Mouse (Mus musculus) fibroblast of lung, adult 2 months (primary cell): ENCODE data around the gene Abhd10.

ENCODE experiments used
- DNase-seq: peaks from one replicate; pipeline ENCODE4 v3.0.0-alpha.2; 2011; ENCODE audit warnings: low read depth

The Abhd10 gene

DNA sequence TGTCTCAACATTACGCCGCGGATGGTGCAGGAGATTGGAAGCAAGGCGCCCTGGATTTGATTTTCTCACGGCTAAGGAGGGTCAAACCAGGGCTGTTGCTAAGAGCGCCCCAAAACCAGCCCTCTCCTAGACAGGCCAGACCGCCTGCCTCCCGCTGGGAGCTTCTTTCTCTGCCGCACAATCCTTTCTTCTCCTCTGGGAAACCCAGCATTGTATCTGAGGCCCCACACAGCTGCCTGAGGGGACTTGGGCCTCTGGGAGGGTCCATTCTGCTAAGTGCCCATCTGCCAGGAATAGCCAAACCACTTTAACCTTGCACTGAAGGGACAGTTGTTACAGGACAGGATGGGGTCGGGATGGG, 18.0 kb downstream of the Abhd10 start:
- DNase-seq = no peak

DNA sequence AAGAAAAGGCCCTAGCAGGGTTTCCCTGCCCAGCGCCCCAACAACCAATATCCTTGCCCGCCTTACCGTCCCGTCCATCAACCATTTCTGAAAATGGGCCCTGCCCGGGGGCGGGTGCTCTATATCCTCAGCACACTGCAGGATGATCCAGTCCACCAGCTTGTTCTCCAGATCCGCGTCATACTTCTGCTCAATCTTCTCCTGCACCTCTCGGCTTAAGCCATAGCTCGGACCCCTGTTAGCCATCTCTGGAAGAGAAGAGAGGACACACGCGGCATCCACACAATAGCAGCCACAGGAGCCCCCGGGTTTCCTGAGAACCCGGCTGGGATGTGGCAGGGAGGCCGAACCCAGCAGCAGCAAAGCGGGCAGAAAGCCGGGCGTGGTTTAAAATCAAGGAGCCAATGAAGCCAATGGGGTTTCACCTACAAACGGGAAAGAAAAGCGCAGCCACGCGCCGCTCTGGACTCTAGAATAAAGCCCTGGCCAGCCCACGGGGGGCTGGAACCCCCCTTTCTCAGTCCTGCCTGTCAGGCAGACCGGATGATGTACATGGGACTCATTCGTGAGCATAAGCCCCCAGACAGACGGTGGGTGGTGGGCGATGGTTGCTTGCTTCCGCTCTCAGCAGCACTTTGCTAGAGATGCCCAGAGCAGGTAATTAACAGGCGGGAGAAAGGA, 18.6 kb downstream of the Abhd10 start, which contains the start of gene Tagln3:
Gene Tagln3, minus strand, starts transcription at position 548 of the 681 bp plus-strand sequence.
- DNase-seq = no peak

DNA sequence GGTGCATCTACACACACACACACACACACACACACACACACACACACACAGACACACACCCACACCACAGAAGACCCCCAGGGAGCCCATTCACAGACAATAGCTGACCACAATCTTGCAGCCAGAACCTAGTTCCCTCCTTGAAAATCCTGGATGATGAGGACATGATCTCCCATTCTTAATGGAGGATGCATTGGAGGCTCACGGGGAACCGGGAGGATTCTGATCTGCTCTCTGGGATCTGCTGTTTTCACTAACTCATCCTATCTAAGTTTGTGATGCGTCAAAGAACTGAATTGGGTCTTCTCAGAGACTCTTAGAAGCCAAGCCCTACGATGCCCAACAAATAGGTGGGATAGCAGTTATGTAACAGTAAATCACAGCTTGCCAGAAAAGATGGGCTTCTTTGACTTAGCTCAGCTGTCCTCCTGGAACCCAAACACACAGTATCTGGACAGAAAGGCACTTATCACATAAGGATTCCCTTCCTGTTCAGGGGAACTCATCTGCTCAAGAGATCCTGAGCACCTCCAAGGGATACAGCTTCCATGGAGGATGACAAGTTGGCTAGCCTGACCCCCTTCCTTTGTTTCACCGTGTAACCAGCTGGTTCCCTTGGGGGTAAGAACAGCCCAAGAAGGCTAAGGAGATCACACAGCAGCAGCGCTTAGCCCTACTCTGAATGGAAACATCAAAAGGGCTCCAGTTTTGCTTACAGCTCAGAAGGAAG, 19.4 kb downstream of the Abhd10 start:
- no peak for DNase-seq

DNA sequence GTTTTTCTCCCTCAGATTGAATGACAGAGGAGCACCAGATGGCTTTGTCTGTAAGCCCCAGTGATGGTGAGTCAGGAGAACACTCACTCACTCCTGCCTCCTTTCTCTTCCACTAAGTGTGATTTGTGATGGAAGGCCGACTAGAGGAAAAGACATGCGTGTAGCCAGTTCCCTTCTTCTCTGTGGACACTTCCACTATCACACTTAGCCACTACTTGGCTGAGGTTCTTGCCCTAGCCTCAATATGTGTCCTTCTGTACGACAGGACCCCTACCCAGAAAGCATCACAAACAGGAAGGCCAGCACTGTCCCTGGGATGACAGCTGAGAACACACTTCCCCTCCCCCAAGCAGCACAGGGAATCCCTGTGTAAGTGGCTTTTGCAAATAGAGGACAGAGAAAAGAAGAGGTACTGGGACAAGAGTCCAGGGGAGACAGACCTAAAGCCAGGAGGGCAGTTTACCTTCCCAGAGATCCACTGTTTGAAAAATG, 20.2 kb downstream of the Abhd10 start:
- no peak for DNase-seq

DNA sequence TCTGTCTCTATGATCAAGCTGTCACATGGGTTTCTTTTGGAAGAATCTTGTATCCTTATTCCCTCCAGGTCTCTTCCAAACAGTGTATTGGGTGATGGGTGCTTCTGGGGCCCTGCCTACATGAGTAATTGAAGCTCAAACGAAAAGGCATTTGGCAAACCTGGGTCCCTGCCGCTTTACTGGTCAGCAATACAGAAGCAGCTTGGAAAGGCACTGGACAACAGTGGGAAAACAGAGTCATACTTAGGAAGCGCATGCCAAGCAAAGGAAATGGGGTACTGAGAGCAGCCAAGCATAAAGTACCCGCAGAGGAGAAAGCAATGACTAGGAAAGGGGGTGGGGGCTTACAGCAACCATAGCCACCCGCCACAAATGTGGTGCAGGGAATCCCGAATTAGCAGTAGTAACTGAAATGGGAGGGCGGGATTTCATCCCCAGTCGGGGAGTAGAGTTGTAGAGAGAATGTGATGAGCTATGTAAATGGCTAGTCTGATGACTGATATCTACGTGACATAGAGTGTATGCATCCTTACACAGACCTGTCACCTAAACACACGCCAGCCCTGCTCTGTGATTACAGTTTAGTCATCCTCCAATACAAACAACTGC, 22.6 kb downstream of the Abhd10 start:
- no peak for DNase-seq

DNA sequence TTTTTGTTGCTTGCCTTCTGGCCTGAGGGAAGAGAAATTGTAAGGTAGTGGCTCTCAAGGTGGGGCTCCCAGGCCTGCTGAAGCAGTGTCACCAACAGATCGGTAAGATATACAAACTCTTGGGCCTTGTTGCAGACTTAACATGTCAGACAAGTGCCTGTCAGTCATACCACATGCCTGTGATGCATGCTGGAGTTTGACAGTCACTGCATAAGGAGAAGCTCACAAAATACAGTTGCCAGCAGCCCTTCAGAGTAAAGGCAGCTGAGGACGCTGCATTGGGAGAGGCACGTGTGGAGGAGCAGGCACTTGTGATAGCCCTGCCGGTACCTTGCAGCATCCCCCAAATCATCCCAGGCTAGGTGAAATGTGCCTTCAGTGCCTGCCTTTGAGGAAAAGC, 24.5 kb downstream of the Abhd10 start:
- DNase-seq = no peak

DNA sequence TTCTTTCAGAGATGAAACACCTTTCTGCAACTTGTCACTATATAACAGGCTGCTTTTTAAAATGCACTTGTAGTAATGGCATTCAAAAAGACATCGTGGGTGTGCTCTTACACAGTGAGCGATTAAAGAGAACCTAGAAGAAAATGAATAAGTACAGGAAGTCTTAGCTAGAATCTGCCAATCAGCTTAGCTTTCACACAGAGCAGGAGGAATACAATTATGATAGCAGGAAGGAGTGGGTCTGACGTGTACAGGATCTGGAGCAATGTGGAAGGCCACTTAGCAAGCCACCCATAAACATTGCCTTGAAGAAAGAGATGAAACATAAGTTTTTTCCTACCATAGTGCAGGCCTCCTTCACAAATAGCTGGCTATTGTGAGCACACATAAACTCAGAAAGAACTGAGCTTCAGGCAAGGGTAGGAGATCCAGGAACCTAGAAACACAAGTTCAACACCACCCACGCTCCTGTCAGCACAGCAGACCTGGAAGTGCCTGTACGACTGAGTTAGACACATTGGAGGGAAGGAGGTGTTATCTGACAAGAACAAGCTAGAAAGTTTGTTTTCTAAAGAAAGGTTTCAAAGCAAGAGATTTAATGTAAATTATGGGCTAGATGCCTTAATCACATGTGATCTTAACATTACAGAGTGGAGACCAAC, 28.1 kb downstream of the Abhd10 start:
- no peak for DNase-seq

DNA sequence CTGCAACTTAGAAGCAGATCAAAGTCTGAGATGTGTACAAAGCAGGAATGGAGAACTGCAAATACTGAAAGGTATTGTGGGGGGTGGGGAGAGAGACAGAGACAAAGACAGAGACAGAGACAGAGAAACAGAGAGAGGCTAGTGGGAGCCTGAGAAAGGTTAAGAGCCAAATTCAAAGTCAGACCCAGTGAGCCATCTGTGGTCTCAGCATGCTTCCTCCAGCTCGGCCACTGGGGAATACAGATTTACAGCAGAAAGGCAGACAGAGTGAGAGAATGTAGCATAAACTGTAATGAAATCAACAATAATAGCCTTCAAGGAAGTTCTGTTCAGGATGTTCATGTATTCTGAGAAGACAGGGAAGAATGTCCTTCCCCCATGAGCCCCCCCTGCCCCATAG, 28.9 kb downstream of the Abhd10 start:
- no peak for DNase-seq

DNA sequence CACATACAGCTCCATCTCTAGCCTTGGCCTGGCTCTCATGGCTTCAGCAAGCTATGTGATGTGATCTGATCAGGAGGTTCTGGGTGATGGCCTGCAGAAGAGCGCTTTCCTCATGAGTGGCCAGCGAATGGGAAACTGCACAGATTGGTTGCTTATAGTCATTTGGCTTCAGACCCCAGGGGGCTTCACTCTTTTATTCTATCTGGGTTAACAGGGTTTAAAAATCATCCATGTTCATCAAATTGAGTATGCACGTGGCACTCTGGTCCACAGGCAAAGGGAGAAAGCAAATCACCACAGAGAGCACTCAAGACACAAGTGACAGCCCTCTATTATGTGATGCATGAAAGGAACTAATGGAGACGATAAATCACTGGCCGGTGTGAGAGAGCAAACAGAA, 29.5 kb downstream of the Abhd10 start:
- DNase-seq = no peak

DNA sequence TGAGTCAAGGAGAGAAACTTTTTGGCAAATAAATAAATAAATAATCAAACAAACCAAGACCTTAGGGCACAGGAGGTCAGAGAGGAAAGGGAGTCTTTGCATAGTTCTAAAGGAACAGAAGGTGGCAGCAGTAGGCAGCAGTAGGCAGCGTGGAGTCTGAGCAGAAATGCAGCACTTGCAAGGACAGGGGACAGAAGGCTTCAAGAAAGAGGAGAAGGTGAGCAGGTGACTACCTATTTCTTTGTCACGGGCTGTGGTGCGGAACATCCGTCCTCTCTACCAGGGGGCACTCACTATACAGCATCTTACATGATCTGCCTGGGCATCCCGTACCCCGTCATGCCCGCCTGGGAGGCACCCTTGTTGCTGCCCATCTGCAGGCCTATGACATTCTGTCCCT, 31.5 kb downstream of the Abhd10 start:
- no peak for DNase-seq

DNA sequence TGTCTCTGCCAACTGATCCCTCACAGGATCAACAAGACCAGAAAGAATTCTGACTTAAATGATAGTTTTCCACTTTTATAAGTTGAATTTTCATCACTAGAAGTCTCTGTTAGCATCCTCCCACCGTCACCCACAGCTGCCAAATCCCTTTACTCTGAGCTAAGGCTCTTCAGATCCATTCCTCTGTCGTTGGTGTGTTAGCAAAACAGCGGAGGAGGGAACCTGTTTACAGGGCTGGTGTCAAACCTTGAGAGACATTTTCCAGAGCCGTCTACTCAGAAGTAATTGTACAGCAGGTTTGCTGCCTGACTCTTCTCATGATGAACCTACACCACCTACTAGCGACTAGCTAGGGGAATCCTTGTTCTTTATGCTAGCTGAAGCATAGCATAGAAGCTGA, 43.5 kb downstream of the Abhd10 start:
- DNase-seq = no peak

DNA sequence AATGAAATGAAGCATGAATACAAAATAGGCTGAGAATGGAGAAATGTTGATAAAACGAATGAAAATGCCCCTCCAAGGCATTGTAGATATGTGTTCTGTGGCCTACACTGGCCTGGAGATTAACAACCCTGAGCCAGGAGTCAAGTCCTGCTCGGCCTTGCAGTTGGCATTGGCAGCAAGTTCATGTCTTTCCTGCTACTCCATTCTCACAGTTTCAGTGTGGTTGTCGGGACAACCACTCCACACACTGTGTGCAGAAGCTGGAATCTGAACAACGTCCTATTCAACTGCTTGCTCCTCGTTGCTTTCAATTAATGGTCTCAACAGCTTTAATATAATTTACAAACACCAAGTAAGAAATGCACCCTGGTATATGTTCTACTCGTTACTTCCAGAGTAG, 44.8 kb downstream of the Abhd10 start:
- DNase-seq = no peak

DNA sequence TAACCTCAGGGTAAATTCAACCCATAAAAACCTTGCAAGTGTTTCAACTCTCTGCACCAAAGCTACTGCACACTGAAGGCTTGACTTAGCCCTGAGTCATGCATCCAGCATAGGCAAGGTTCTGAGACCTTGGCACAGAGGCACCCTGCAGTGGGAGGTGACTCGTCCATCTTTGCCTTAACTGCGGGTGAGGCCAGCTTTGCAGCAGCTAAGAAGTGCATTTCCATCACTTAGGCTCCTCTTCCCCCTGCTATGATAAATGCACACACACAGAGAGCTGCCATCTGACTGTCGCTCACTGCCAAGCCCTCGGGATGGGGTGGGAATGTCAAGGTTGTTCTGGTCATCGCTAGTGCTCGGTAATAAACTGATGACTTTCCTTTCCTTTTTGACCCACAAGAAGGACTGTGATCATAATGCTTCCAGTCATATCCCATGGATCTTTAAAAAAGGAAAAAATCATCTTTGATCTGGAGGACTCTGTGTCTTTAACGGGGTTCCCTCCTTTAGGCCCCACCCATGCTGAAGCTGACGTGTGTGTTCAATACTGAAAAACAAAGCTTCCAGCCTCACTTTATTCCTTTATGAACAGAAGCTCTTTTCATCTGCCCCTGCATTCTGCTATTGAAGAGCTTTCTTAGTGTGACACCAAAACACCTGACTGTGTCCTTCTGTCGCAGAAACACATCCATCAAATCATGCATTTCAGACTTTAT, 47.2 kb downstream of the Abhd10 start:
- no peak for DNase-seq

DNA sequence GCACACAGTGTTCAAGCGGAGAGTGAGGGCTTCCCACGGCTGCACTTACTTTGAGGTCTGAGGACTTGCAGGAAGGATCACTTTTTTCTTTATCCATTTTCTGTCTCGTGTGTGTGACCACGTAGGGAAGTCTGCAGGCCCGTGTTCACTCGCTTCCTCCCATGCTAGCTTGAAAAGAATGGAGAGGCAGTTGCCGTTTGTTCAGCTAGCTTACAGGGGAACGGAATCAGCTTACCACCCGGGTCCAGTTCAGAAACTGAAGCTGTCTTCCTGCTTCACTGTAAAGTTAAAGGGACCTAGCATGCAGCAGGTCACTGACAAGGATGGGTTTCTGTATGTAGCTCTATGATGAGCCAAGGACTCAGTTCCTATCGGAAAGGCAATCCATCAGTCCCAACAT, 49.2 kb downstream of the Abhd10 start, which contains the start of gene Tmprss7:
Gene Tmprss7, minus strand, starts transcription at position 101 of the 400 bp plus-strand sequence.
- no peak for DNase-seq

DNA sequence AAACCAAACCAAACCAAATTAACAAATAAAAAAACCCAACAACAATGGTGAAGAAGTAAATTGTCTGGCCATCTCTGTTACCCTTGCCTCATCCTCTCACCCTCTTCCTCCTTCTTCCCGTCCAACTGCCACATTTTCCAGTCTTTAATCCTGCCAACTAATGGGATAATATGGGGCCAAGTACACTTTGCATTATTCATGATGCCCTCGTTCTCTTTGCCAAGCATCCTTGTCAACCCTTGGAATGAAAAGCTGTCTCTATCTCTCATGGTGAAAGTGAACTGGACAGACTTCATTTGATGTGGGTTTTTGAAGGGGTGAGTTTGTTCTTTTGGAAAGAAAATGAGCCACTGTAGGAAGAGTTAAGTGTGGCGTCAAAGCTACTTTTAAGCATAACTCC, 49.9 kb downstream of the Abhd10 start:
- DNase-seq = no peak

DNA sequence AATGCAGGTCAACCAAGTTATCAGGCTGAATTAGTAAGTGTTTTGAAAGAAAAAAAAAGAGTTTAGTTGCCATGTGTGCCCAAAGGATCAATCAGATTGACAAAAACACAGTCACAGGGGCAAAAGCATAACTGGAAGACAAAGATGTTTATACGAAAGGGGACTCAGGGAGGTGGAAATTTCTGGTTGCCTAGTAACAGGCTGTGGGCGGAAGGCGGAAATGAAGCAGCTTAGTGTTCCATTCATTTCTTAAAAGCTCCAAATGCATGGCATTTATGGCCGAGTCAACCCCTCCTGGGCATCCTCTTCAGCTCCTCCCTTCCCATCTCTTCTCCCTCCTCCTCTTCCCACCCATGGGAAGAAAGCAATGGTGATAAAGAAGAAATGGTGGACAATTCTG, 52.6 kb downstream of the Abhd10 start:
- no peak for DNase-seq

DNA sequence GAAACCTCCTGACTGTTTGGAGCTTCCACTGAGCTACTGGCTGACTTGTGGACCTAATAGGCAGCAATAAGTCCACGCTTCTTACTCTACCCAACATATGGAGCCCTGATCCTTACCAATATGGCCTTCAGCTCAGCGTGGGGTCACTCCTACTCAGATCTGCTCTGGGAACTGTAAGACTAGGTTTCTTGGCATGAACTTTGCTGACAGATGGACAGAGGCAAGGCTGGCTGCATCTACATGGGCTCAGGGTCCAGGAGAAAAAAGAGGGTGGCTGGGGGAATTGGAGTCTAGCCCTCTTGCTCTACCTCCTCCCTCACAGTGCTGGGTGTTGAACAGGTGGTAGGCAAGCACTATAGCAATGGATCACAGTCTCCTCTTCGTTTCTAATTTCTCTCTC, 55.9 kb downstream of the Abhd10 start:
- no peak for DNase-seq

DNA sequence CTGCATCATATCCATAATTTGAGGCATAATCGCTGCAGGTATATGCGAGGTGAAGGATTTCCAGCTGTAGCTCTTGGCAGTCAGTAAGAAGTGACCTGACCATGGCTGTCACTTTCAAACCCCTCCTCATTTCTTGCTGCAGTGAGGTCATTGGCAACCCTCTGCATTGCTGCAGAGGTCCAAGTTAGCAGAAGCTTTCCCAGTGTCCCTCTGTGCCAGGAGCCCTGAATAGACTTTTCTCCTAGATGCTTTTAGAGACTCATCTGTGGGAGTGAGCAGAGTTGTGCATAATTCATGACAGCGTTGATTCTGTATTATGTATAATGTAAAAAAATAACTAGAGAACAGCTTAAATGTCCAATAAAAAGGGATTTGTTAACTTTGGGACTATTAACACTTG, 57.5 kb downstream of the Abhd10 start:
- DNase-seq = no peak

DNA sequence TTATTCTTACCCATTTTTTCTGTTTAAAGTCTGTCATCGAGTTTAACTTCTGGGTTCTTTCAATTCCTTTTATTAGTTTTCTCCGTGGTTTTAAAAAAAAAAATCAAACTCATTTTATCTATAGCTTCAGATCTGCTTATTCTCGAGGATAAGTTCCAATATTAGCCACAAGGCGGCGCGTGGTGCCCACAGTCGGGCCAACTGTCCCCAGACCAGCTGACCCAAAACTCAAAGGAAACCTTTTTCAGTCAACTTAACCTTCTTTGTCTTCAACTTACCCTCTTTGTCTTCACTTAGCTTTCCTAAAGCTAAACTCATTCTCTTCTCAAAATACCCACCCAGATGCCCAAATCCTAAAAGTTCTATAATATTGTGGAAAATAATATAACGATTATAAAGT, 57.9 kb downstream of the Abhd10 start:
- DNase-seq = peak; percentile 23
